Mouse (Mus musculus): ENCODE measurements around the gene Aebp1. TPM values are rescaled to one million over a fixed set of nuclear protein-coding genes. Genes with fewer than 3 reads are reported as not detected.
A peak's percentile ranks its signal among the peaks of the same experiment; 100 is the strongest.

Aebp1 gene
- total and polyA plus RNA-seq, 2 experiments from 2014 or later = 14.9 to 19.8 TPM

- DNase-seq (no peak), ATAC-seq (peak; percentile 62)
- Histone ChIP-seq H3K4me1 (ENCODE audit: insufficient read depth) (no peaks in the 10 kb centered on the region), H3K36me3 (ENCODE audit: insufficient read depth) (no peaks in the 10 kb centered on the region), H3K4me2 (ENCODE audit: low read depth) (no peak overlapping the region), H3K27ac (ENCODE audit: low read depth, low read length) (no peak overlapping the region), H3K9me3 (ENCODE audit: low read length) (no peaks in the 10 kb centered on the region), H3K27me3 (ENCODE audit: insufficient read depth, low read length) (peaks cover 3% of the 10 kb centered on the region), H3K4me3 (ENCODE audit: low read depth, low read length) (no peak overlapping the region), H3K9ac (no peak overlapping the region)
- no peak for TF ChIP-seq CTCF (IDR thresholded peaks at IDR 0.05; ENCODE audit: low read depth)
- WGBS = 44% methylated on average over 7 of the region's 7 CpGs
Observed at GRCm38 (mm10) chr11:5855902-5856301, 5.8 kb upstream of the Aebp1 start.

GRCm38 (mm10) chr11:5856479-5857130, 5.1 kb upstream of the Aebp1 start:
- Histone ChIP-seq H3K36me3 (ENCODE audit: insufficient read depth) (no peaks in the 10 kb centered on the region), H3K27me3 (ENCODE audit: insufficient read depth, low read length) (peaks cover 6% of the 10 kb centered on the region), H3K27ac (ENCODE audit: low read depth, low read length) (no peak overlapping the region), H3K4me2 (ENCODE audit: low read depth) (no peak overlapping the region), H3K9me3 (ENCODE audit: low read length) (no peaks in the 10 kb centered on the region), H3K4me3 (ENCODE audit: low read depth, low read length) (no peak overlapping the region), H3K4me1 (ENCODE audit: insufficient read depth) (no peaks in the 10 kb centered on the region), H3K9ac (no peak overlapping the region)
- TF ChIP-seq CTCF (IDR thresholded peaks at IDR 0.05; ENCODE audit: low read depth) = no peak
- WGBS = 79% methylated on average over 8 of the region's 8 CpGs
- ATAC-seq = no peak
- no peak for DNase-seq

- ATAC-seq (no peak), DNase-seq (no peak)
- Histone ChIP-seq H3K27ac (ENCODE audit: low read depth, low read length) (no peak overlapping the region), H3K4me2 (ENCODE audit: low read depth) (no peak overlapping the region), H3K27me3 (ENCODE audit: insufficient read depth, low read length) (peaks cover 12% of the 10 kb centered on the region), H3K9ac (no peak overlapping the region), H3K36me3 (ENCODE audit: insufficient read depth) (no peaks in the 10 kb centered on the region), H3K4me1 (ENCODE audit: insufficient read depth) (no peaks in the 10 kb centered on the region), H3K9me3 (ENCODE audit: low read length) (no peaks in the 10 kb centered on the region), H3K4me3 (ENCODE audit: low read depth, low read length) (no peak overlapping the region)
- TF ChIP-seq CTCF (IDR thresholded peaks at IDR 0.05; ENCODE audit: low read depth) = peak; percentile 20
- 81% methylated on average over 1 of the region's 1 CpGs for WGBS
Observed at GRCm38 (mm10) chr11:5858723-5859122, 3.0 kb upstream of the Aebp1 start.

GRCm38 (mm10) chr11:5859883-5860550, 1.7 kb upstream of the Aebp1 start:
- no peak overlapping the region for H3K4me2 ChIP-seq (ENCODE audit: low read depth)
- WGBS = 87% methylated on average over 13 of the region's 13 CpGs
- H3K27ac ChIP-seq (ENCODE audit: low read depth, low read length) = no peak overlapping the region
- no peak overlapping the region for H3K4me3 ChIP-seq (ENCODE audit: low read depth, low read length)
- DNase-seq = no peak
- peaks cover 12% of the 10 kb centered on the region for H3K27me3 ChIP-seq (ENCODE audit: insufficient read depth, low read length)
- no peaks in the 10 kb centered on the region for H3K9me3 ChIP-seq (ENCODE audit: low read length)
- no peak for TF ChIP-seq CTCF (IDR thresholded peaks at IDR 0.05; ENCODE audit: low read depth)
- no peaks in the 10 kb centered on the region for H3K4me1 ChIP-seq (ENCODE audit: insufficient read depth)
- no peak overlapping the region for H3K9ac ChIP-seq
- no peak for ATAC-seq
- H3K36me3 ChIP-seq (ENCODE audit: insufficient read depth) = no peaks in the 10 kb centered on the region

GRCm38 (mm10) chr11:5860639-5861038, 1.1 kb upstream of the Aebp1 start:
- Histone ChIP-seq H3K4me2 (ENCODE audit: low read depth) (no peak overlapping the region), H3K27ac (ENCODE audit: low read depth, low read length) (no peak overlapping the region), H3K27me3 (ENCODE audit: insufficient read depth, low read length) (peaks cover 12% of the 10 kb centered on the region), H3K9me3 (ENCODE audit: low read length) (no peaks in the 10 kb centered on the region), H3K36me3 (ENCODE audit: insufficient read depth) (no peaks in the 10 kb centered on the region), H3K4me1 (ENCODE audit: insufficient read depth) (no peaks in the 10 kb centered on the region), H3K9ac (no peak overlapping the region), H3K4me3 (ENCODE audit: low read depth, low read length) (no peak overlapping the region)
- TF ChIP-seq CTCF (IDR thresholded peaks at IDR 0.05; ENCODE audit: low read depth) = no peak
- DNase-seq (no peak), ATAC-seq (no peak)
- WGBS = 61% methylated on average over 6 of the region's 6 CpGs

- Histone ChIP-seq H3K9me3 (ENCODE audit: low read length) (no peaks in the 10 kb centered on the region), H3K4me3 (ENCODE audit: low read depth, low read length) (peak overlapping the region; percentile 30; the same call in 1 of the 2 replicates), H3K4me1 (ENCODE audit: insufficient read depth) (no peaks in the 10 kb centered on the region), H3K4me2 (ENCODE audit: low read depth) (peak overlapping the region; percentile 50), H3K27me3 (ENCODE audit: insufficient read depth, low read length) (peaks cover 12% of the 10 kb centered on the region), H3K27ac (ENCODE audit: low read depth, low read length) (no peak overlapping the region), H3K9ac (no peak overlapping the region), H3K36me3 (ENCODE audit: insufficient read depth) (no peaks in the 10 kb centered on the region)
- no peak for ATAC-seq
- WGBS = 36% methylated on average over 15 of the region's 15 CpGs
- DNase-seq = no peak
- no peak for TF ChIP-seq CTCF (IDR thresholded peaks at IDR 0.05; ENCODE audit: low read depth)
Observed at GRCm38 (mm10) chr11:5862394-5863105, 803 bp downstream of the Aebp1 start.

- Histone ChIP-seq H3K27ac (ENCODE audit: low read depth, low read length) (no peak overlapping the region), H3K4me1 (ENCODE audit: insufficient read depth) (no peaks in the 10 kb centered on the region), H3K4me3 (ENCODE audit: low read depth, low read length) (no peak overlapping the region), H3K4me2 (ENCODE audit: low read depth) (no peak overlapping the region), H3K36me3 (ENCODE audit: insufficient read depth) (peaks cover 27% of the 10 kb centered on the region), H3K9ac (no peak overlapping the region), H3K27me3 (ENCODE audit: insufficient read depth, low read length) (peaks cover 6% of the 10 kb centered on the region), H3K9me3 (ENCODE audit: low read length) (no peaks in the 10 kb centered on the region)
- 97% methylated on average over 2 of the region's 2 CpGs for WGBS
- ATAC-seq = no peak
- DNase-seq = no peak
- TF ChIP-seq CTCF (IDR thresholded peaks at IDR 0.05; ENCODE audit: low read depth) = no peak
Observed at GRCm38 (mm10) chr11:5867196-5867595, 5.4 kb downstream of the Aebp1 start.
